Mouse (Mus musculus) layer of hippocampus, postnatal 25 days (tissue): ENCODE measurements around the gene Baz2b. TPM values are rescaled to one million over a fixed set of nuclear protein-coding genes. Genes with fewer than 3 reads are reported as not detected.
"Not testable (repeated sequence)": the region's sequence is repeated elsewhere in the genome, so short reads cannot be mapped to it uniquely, and the experiment has no call there.

ENCODE experiments used
- DNase-seq, 2 experiments: peaks; one replicate each; pipeline ENCODE4 v3.0.0; 2022; ENCODE audit warnings: mixed read lengths in 2 of 2, low spot score in 1 of 2; ENCODE audit errors: extremely low spot score in 1 of 2
- total RNA-seq, 2 experiments: library from RNA; stranded (reverse); gene quantifications; 2 replicates each; pipeline ENCODE4 v1.2.3; 2021

The Baz2b gene
- total RNA-seq, 2 experiments from 2014 or later: 45.1 to 57.9 TPM

GRCm38 (mm10) chr2:60112116-60112515, 97.5 kb downstream of the Baz2b start:
- DNase-seq: no peak

- no peak for DNase-seq
Measured at GRCm38 (mm10) chr2:60109001-60109400, 100.6 kb downstream of the Baz2b start.

GRCm38 (mm10) chr2:60096625-60097024, 113.0 kb downstream of the Baz2b start:
- no peak for DNase-seq

- DNase-seq: no peak
Measured at GRCm38 (mm10) chr2:60090280-60090679, 119.4 kb downstream of the Baz2b start.

- no peak for DNase-seq
Measured at GRCm38 (mm10) chr2:60089528-60090247, 120.0 kb downstream of the Baz2b start.

- no peak for DNase-seq
Measured at GRCm38 (mm10) chr2:60088785-60089527, 120.7 kb downstream of the Baz2b start.

- no peak for DNase-seq
Measured at GRCm38 (mm10) chr2:60086197-60086903, 123.3 kb downstream of the Baz2b start.

- no peak for DNase-seq
Measured at GRCm38 (mm10) chr2:60084823-60085222, 124.8 kb downstream of the Baz2b start.

- DNase-seq: peak in 1 of 2 experiments; percentile 31
Measured at GRCm38 (mm10) chr2:60082984-60083636, 126.5 kb downstream of the Baz2b start.

GRCm38 (mm10) chr2:60082225-60082624, 127.4 kb downstream of the Baz2b start:
- no peak for DNase-seq

- no peak for DNase-seq
Measured at GRCm38 (mm10) chr2:60080831-60081230, 128.8 kb downstream of the Baz2b start.

- no peak for DNase-seq
Measured at GRCm38 (mm10) chr2:60077631-60078030, 132.0 kb downstream of the Baz2b start.

- no peak for DNase-seq
Measured at GRCm38 (mm10) chr2:60076800-60077199, 132.8 kb downstream of the Baz2b start.

GRCm38 (mm10) chr2:60076025-60076424, 133.6 kb downstream of the Baz2b start:
- no peak for DNase-seq

- not testable (repeated sequence) for DNase-seq
Measured at GRCm38 (mm10) chr2:60073798-60074197, 135.8 kb downstream of the Baz2b start.

- DNase-seq: no peak
Measured at GRCm38 (mm10) chr2:60071813-60072212, 137.8 kb downstream of the Baz2b start.

GRCm38 (mm10) chr2:60070938-60071337, 138.7 kb downstream of the Baz2b start:
- DNase-seq: no peak

- no peak for DNase-seq
Measured at GRCm38 (mm10) chr2:60068468-60068867, 141.2 kb downstream of the Baz2b start.

- no peak for DNase-seq
Measured at GRCm38 (mm10) chr2:60065415-60065814, 144.2 kb downstream of the Baz2b start.

- no peak for DNase-seq
Measured at GRCm38 (mm10) chr2:60060185-60060775, 149.4 kb downstream of the Baz2b start.
